Mouse (Mus musculus): ENCODE results near the gene Ptgis.

Gene Ptgis

GRCm38 (mm10) chr2:167240008-167240964 lies at the start of gene Ptgis:
TSS of gene Ptgis (minus strand) at chr2:167240604.
- DNase-seq, result no peak

- DNase-seq, result peak; percentile 0 to 1
These were observed 41.1 kb upstream of the Ptgis start for GRCm38 (mm10) chr2:167281461-167281860.

GRCm38 (mm10) chr2:167280986-167281310 lies 40.5 kb upstream of the Ptgis start:
- DNase-seq, result no peak

- DNase-seq, result peak; percentile 42 to 72
These were observed 39.9 kb upstream of the Ptgis start for GRCm38 (mm10) chr2:167280090-167280985.

GRCm38 (mm10) chr2:167278751-167279526 lies 38.5 kb upstream of the Ptgis start:
- DNase-seq, result peak; percentile 21 to 47

- peak; percentile 1 to 3 for DNase-seq
These were observed 37.6 kb upstream of the Ptgis start for GRCm38 (mm10) chr2:167278011-167278410.

GRCm38 (mm10) chr2:167277026-167277425 lies 36.6 kb upstream of the Ptgis start:
- DNase-seq, result peak; percentile 0

- DNase-seq, result peak; percentile 0
These were observed 35.5 kb upstream of the Ptgis start for GRCm38 (mm10) chr2:167275856-167276255.

- DNase-seq, result peak; percentile 0
These were observed 34.5 kb upstream of the Ptgis start for GRCm38 (mm10) chr2:167274713-167275465.

GRCm38 (mm10) chr2:167273206-167273740 lies 32.9 kb upstream of the Ptgis start:
- peak; percentile 0 for DNase-seq

- peak in 1 of 2 experiments; percentile 0 for DNase-seq
These were observed 32.3 kb upstream of the Ptgis start for GRCm38 (mm10) chr2:167272706-167273105.

GRCm38 (mm10) chr2:167271121-167271521 lies 30.7 kb upstream of the Ptgis start:
- peak; percentile 1 for DNase-seq

- no peak for DNase-seq
These were observed 30.1 kb upstream of the Ptgis start for GRCm38 (mm10) chr2:167270496-167270895.

GRCm38 (mm10) chr2:167268721-167269120 lies 28.3 kb upstream of the Ptgis start:
- no peak for DNase-seq

- peak in 1 of 2 experiments; percentile 0 for DNase-seq
These were observed 27.9 kb upstream of the Ptgis start for GRCm38 (mm10) chr2:167268411-167268690.

GRCm38 (mm10) chr2:167267531-167268410 lies 27.4 kb upstream of the Ptgis start:
- DNase-seq, result peak in 1 of 2 experiments; percentile 0

- peak in 1 of 2 experiments; percentile 0 for DNase-seq
These were observed 25.8 kb upstream of the Ptgis start for GRCm38 (mm10) chr2:167266231-167266630.

- peak in 1 of 2 experiments; percentile 5 for DNase-seq
These were observed 25.4 kb upstream of the Ptgis start for GRCm38 (mm10) chr2:167265806-167266205.

GRCm38 (mm10) chr2:167265021-167265420 lies 24.6 kb upstream of the Ptgis start:
- DNase-seq, result no peak

- no peak for DNase-seq
These were observed 23.5 kb upstream of the Ptgis start for GRCm38 (mm10) chr2:167263931-167264330.

Data from kidney, adult 8-10 months (tissue).